Mouse (Mus musculus) limb, embryonic 14.5 days (tissue): ENCODE results near the gene Endog. TPM values are rescaled to one million over a fixed set of nuclear protein-coding genes. Genes with fewer than 3 reads are reported as not detected.

Experiments
- ATAC-seq: fragments of 200-750 bp; cut with Nextera tagmentation; 2 replicates; pipeline ENCODE4 v1.8.0; 2017; ENCODE audit warnings: low read depth, moderate number of reproducible peaks, moderate TSS enrichment; ENCODE audit not compliant: low FRiP score
- DNase-seq: peaks from one replicate; pipeline ENCODE4 v3.0.0-alpha.2; 2015; ENCODE audit warnings: low spot score
- H3K27ac ChIP-seq: fragments of 300-500 bp; sonication (generic); replicated peaks from 2 replicates; pipeline ENCODE4 v1.5.1; 2014; ENCODE audit warnings: low read depth, mild to moderate bottlenecking, low read length, moderate library complexity, mixed read lengths
- H3K27me3 ChIP-seq: fragments of 300-500 bp; sonication (generic); 2 replicates; pipeline ENCODE4 v1.6.1; 2014; ENCODE audit warnings: low read length, mixed read lengths; ENCODE audit not compliant: control insufficient read depth, insufficient read depth
- H3K36me3 ChIP-seq: fragments of 300-500 bp; sonication (generic); 2 replicates; pipeline ENCODE4 v1.6.1; 2014; ENCODE audit warnings: mild to moderate bottlenecking, low read length, moderate library complexity, mixed read lengths; ENCODE audit not compliant: control insufficient read depth, insufficient read depth
- H3K4me1 ChIP-seq: fragments of 300-500 bp; sonication (generic); 2 replicates; pipeline ENCODE4 v1.6.1; 2014; ENCODE audit warnings: antibody characterized with exemption, low read length, mixed read lengths; ENCODE audit not compliant: control insufficient read depth, insufficient read depth
- H3K4me2 ChIP-seq: fragments of 300-500 bp; sonication (generic); replicated peaks from 2 replicates; pipeline ENCODE4 v1.6.1; 2014; ENCODE audit warnings: low read depth, mild to moderate bottlenecking, low read length, moderate library complexity; ENCODE audit not compliant: severe bottlenecking
- H3K4me3 ChIP-seq: fragments of 300-500 bp; sonication (generic); replicated peaks from 2 replicates; pipeline ENCODE4 v1.5.1; 2014; ENCODE audit warnings: low read length
- H3K9ac ChIP-seq: fragments of 300-500 bp; sonication (generic); 2 replicates; pipeline ENCODE4 v1.6.1; 2014; ENCODE audit warnings: mild to moderate bottlenecking, low read depth, low read length, moderate library complexity; ENCODE audit not compliant: severe bottlenecking
- H3K9me3 ChIP-seq: fragments of 300-500 bp; sonication (generic); 2 replicates; pipeline ENCODE4 v1.6.1; 2016; ENCODE audit warnings: low read length; ENCODE audit not compliant: control insufficient read depth
- POLR2A ChIP-seq: fragments of 200-500 bp; IDR thresholded peaks from 2 replicates; pipeline ENCODE4 v1.8.0; 2012; ENCODE audit warnings: inconsistent platforms, mild to moderate bottlenecking, moderate library complexity, borderline replicate concordance; ENCODE audit not compliant: insufficient read depth, insufficient read length; ENCODE audit errors: extremely low read depth
- WGBS: fragments of 180-500 bp; shearing (Covaris S2); extraction: QIAGEN DNeasy Blood & Tissue Kit; methylation state at CpG from one replicate; pipeline ENCODE4 v1.1.7; 2014; 5-methylcytosine and 5-hydroxymethylcytosine counted together
- polyA plus RNA-seq, 2 experiments: library from polyadenylated mRNA; depleted of rRNA in 1 of 2; stranded (reverse) in 1 of 2; unstranded in 1 of 2; fragments of >200 nt; fragmentation: Nextera tagmentation in 1 of 2; extraction: Ambion mirVana in 1 of 2; gene quantifications; 2 replicates each; pipeline versions ENCODE4 v1.2.1 to v1.2.3; 2012 to 2014

Endog gene
- polyA plus RNA-seq, 2 experiments: 18.5 to 22.6 TPM

- ATAC-seq: no peak
- H3K4me1 ChIP-seq: peaks cover 4% of the 10 kb centered on the region
- no peak overlapping the region for H3K4me2 ChIP-seq
- no peak overlapping the region for H3K9ac ChIP-seq
- H3K36me3 ChIP-seq: no peaks in the 10 kb centered on the region; the same call in 1 of the 2 replicates
- H3K4me3 ChIP-seq: no peak overlapping the region
- no peaks in the 10 kb centered on the region for H3K27me3 ChIP-seq
- H3K27ac ChIP-seq: no peak overlapping the region
- H3K9me3 ChIP-seq: no peaks in the 10 kb centered on the region
- 86% methylated on average over 2 of the region's 2 CpGs for WGBS
- TF ChIP-seq POLR2A: no peak
- DNase-seq: no peak
Measured at GRCm38 (mm10) chr2:30182424-30182823, 11.1 kb downstream of the Endog start.

DNA sequence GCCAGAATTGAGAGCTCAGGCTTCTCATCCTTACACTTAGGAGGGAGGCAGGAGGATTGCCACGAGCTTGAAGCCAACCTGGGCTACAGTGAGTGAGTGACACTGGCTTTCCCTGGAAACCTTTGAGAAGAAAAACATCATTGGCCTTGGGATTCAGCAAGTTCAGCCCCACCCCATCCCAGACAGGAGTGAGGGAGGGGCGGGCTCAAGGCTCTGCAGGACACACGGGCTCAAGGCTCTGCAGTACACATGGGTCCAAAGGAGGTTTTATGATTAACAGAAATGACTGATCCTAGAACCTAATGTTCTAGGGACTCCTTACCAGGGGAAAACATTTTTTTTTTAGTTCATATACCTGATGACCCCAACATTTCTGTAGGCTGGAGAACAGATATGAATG, 12.4 kb downstream of the Endog start:
- DNase-seq: no peak
- Histone ChIP-seq H3K36me3 (no peaks in the 10 kb centered on the region; the same call in 1 of the 2 replicates), H3K9ac (no peak overlapping the region), H3K4me1 (no peaks in the 10 kb centered on the region), H3K27me3 (no peaks in the 10 kb centered on the region), H3K27ac (no peak overlapping the region), H3K4me2 (no peak overlapping the region), H3K4me3 (no peak overlapping the region), H3K9me3 (no peaks in the 10 kb centered on the region)
- 66% methylated on average over 3 of the region's 3 CpGs for WGBS
- TF ChIP-seq POLR2A: no peak
- no peak for ATAC-seq

DNA sequence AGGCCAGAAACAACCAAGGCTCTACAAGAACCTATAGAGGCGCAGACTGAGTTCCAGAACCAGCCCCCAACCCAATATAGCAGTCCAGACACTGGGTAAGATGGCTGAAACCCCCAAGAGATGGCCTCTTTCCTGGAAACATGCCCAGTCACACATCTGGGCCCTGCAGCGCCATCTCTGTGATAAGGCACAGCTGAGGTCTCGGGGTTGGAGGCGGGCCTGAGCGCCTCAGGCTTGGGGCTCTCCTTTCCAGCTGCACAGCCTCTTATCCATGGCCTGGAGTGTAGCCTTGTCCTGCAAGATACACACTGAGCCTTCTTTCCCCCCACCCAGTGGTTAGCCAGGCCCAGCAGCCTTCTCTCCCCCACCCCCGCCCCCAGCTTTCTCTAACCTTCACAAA, 14.0 kb downstream of the Endog start:
- DNase-seq (no peak), ATAC-seq (no peak)
- no peak for TF ChIP-seq POLR2A
- Histone ChIP-seq H3K36me3 (peaks cover 4% of the 10 kb centered on the region; the same call in 1 of the 2 replicates), H3K27me3 (no peaks in the 10 kb centered on the region), H3K9me3 (no peaks in the 10 kb centered on the region), H3K9ac (no peak overlapping the region), H3K4me1 (no peaks in the 10 kb centered on the region), H3K4me3 (no peak overlapping the region), H3K4me2 (no peak overlapping the region), H3K27ac (no peak overlapping the region)
- 84% methylated on average over 6 of the region's 6 CpGs for WGBS

DNA sequence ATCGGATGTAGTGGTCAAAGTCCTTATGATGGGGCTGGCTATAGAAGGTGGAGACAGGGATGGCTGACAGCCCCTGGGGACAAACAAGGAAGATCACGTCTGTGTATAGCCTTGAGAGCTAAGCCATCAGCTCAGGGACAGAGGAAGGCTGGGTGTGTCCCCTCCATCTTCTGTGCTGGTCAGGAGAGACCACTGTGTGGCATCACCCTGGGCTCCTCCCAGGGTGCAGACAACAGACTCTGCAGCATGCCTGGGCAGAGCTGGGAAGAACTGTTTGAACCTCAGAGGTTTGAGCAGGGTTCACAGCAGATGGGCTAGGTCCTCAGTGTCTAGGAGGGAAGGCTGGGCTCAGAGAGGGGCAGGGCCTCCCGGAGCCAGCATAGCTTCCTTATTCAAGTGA, 14.4 kb downstream of the Endog start:
- 88% methylated on average over 3 of the region's 3 CpGs for WGBS
- no peak for ATAC-seq

DNA sequence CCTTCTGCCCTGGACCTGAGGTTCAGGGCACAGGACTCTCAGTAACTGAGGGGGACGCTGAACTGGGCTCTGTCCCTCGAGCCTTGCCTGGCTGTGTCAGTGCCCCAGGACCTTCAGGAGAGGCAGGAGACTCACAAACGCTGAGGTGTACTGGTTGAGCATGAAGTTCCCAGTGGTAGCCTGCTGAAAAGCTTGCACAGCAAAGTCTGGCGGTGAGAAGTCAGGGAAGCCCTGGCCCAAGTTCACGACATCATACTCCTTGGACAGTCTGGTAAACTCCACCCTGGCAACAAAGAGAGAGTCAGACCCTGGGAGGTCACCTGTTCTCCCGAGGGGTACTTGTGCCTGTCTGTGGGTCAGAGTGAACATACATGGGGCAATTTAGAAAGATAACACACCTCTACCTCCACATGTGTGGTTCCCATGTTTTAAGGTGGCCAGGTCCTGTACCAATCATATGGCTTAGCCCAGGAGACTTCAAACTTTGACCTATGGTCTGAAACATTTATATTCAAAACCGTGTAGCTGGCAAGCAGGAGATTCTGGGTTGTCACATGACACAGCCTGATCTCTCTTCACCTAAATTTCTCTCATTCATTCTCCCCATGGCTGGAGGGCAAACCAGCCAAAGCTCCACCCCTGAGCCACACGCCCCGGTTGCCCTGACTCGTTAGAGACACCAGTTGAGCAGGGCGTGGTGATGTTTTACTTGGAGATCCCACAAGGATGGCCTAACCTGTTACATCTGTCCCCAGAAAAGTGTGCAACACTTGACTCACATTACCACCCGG, 20.7 kb downstream of the Endog start:
- WGBS: 83% methylated on average over 12 of the region's 12 CpGs
- TF ChIP-seq POLR2A: no peak

More for the DNA sequence above, 14.4 kb downstream of the Endog start:
- H3K4me1 ChIP-seq: no peaks in the 10 kb centered on the region
- H3K27me3 ChIP-seq: no peaks in the 10 kb centered on the region
- H3K9ac ChIP-seq: no peak overlapping the region
- peaks cover 4% of the 10 kb centered on the region; the same call in 1 of the 2 replicates for H3K36me3 ChIP-seq
- no peak overlapping the region for H3K4me3 ChIP-seq
- no peaks in the 10 kb centered on the region for H3K9me3 ChIP-seq
- H3K4me2 ChIP-seq: no peak overlapping the region
- TF ChIP-seq POLR2A: no peak
- no peak overlapping the region for H3K27ac ChIP-seq
- no peak for DNase-seq

DNA sequence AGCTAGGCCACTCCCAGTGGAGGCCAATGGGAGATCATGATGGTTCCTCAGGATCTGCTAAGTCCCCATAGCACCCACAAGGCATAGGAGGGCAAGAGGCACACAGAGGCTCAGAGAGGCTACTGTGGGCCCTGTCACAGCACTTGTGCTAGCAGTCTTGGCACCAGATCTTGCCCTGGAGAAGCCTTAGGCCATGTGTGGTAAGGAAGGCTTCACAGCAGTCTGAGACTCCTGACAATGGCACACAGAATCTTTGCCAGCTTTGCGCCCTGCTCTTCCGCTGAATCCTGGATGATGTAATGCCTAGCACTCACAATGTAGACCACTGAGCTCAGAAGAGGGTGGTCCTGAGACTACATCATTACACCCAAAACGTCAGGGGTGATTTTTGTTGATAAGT, 23.4 kb downstream of the Endog start:
- WGBS: 89% methylated on average over 3 of the region's 3 CpGs
- Histone ChIP-seq H3K27ac (no peak overlapping the region), H3K4me2 (no peak overlapping the region), H3K4me1 (no peaks in the 10 kb centered on the region), H3K4me3 (no peak overlapping the region), H3K27me3 (no peaks in the 10 kb centered on the region), H3K9me3 (no peaks in the 10 kb centered on the region), H3K9ac (no peak overlapping the region), H3K36me3 (0 out of 2 replicates have a peak, but pooled peaks cover 2% of the 10 kb centered on the region)
- TF ChIP-seq POLR2A: no peak
- ATAC-seq: no peak
- DNase-seq: no peak

More for the DNA sequence above, 20.7 kb downstream of the Endog start:
- no peaks in the 10 kb centered on the region for H3K9me3 ChIP-seq
- no peaks in the 10 kb centered on the region for H3K27me3 ChIP-seq
- H3K27ac ChIP-seq: no peak overlapping the region
- DNase-seq: no peak
- no peak overlapping the region for H3K4me2 ChIP-seq
- ATAC-seq: no peak
- H3K4me3 ChIP-seq: no peak overlapping the region
- H3K9ac ChIP-seq: no peak overlapping the region
- H3K4me1 ChIP-seq: no peaks in the 10 kb centered on the region
- H3K36me3 ChIP-seq: 0 out of 2 replicates have a peak, but pooled peaks cover 4% of the 10 kb centered on the region
